Mouse (Mus musculus): ENCODE results near the gene Gm17545. TPM values are rescaled to one million over a fixed set of nuclear protein-coding genes. Genes with fewer than 3 reads are reported as not detected.
A peak's percentile ranks its signal among the peaks of the same experiment; 100 is the strongest.

Gm17545 gene
- polyA plus RNA-seq, 1 experiment from 2014 or later, result not detected

DNA sequence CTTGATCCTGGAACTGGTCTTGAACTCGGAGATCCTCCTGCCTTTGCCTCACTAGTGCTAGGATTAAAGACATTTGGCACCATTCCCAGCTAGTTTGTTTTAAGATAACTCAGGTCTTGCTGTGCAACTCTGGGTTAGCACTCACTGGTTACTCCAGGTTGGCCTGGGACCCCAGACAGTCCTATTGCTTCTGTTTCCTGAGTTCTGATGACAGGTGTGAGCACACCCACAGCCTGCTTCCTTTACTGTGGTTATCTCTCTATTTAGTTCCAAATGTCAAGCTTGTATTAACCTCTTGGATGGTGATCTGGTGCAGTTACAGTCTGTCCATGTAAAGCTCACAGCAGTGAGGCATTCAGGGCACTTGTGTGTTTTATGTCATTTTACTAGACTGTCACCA lies 30.6 kb upstream of the Gm17545 start:
- Histone ChIP-seq H3K4me1 (replicated peaks) (peaks cover 9% of the 10 kb centered on the region), H3K4me2 (no peak overlapping the region), H3K36me3 (no peaks in the 10 kb centered on the region), H3K9ac (replicated peaks) (no peak overlapping the region), H3K4me3 (replicated peaks) (no peak overlapping the region), H3K27ac (no peak overlapping the region), H3K9me3 (no peaks in the 10 kb centered on the region), H3K27me3 (no peaks in the 10 kb centered on the region)
- WGBS, result 58% methylated on average over 1 of the region's 1 CpGs
- no peak for ATAC-seq (ENCODE audit: insufficient number of reproducible peaks, insufficient read depth, low FRiP score, low TSS enrichment, low read depth)

DNA sequence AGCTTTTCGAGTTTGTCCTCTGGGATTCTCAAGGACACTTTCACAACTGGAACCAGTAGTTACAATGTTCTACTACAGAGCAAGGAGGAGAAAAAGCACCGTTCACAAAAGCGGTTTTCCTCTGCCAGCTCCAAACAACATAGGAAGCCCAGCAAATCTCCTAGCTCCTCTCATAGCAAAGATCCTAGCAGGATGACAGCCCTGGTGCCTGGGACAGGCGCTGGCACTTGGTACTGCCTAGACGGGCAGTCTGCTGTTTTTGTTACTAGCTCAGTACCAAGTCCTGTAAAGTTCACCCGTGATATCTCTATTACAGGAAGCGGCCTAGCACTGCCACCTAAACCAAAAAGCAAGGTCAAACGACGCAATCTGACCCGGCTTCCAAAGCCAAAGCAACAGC lies 29.9 kb upstream of the Gm17545 start:
- H3K36me3 ChIP-seq, result no peaks in the 10 kb centered on the region
- 65% methylated on average over 10 of the region's 10 CpGs for WGBS
- H3K4me3 ChIP-seq (replicated peaks), result no peak overlapping the region
- H3K9ac ChIP-seq (replicated peaks), result no peak overlapping the region
- H3K4me2 ChIP-seq, result no peak overlapping the region
- no peaks in the 10 kb centered on the region for H3K9me3 ChIP-seq
- peaks cover 16% of the 10 kb centered on the region for H3K4me1 ChIP-seq (replicated peaks)
- H3K27me3 ChIP-seq, result no peaks in the 10 kb centered on the region
- H3K27ac ChIP-seq, result no peak overlapping the region
- ATAC-seq (ENCODE audit: insufficient number of reproducible peaks, insufficient read depth, low FRiP score, low TSS enrichment, low read depth), result no peak

DNA sequence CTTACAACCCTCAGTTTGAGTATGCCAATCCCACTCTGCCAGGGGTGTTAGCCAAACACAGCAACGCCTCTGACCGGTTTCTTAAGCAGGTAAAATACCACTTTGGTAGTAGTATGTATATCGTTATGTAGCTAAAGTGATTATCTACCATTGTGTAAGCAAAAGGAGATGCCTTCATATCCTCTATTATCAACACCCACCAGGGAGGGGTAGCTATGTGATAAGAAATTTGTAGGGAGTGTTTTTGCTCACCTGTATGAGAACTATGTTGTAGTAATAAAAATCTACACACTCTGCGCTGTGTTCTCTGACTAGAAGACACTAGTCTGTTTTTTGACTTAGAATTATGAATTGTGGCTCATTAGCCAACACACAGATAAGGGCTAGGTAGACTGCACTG lies 29.4 kb upstream of the Gm17545 start:
- no peaks in the 10 kb centered on the region for H3K27me3 ChIP-seq
- no peaks in the 10 kb centered on the region for H3K9me3 ChIP-seq
- no peak overlapping the region for H3K9ac ChIP-seq (replicated peaks)
- 89% methylated on average over 4 of the region's 4 CpGs for WGBS
- peaks cover 21% of the 10 kb centered on the region for H3K4me1 ChIP-seq (replicated peaks)
- ATAC-seq (ENCODE audit: insufficient number of reproducible peaks, insufficient read depth, low FRiP score, low TSS enrichment, low read depth), result no peak
- no peak overlapping the region for H3K27ac ChIP-seq
- no peak overlapping the region for H3K4me3 ChIP-seq (replicated peaks)
- H3K4me2 ChIP-seq, result no peak overlapping the region
- no peaks in the 10 kb centered on the region for H3K36me3 ChIP-seq

DNA sequence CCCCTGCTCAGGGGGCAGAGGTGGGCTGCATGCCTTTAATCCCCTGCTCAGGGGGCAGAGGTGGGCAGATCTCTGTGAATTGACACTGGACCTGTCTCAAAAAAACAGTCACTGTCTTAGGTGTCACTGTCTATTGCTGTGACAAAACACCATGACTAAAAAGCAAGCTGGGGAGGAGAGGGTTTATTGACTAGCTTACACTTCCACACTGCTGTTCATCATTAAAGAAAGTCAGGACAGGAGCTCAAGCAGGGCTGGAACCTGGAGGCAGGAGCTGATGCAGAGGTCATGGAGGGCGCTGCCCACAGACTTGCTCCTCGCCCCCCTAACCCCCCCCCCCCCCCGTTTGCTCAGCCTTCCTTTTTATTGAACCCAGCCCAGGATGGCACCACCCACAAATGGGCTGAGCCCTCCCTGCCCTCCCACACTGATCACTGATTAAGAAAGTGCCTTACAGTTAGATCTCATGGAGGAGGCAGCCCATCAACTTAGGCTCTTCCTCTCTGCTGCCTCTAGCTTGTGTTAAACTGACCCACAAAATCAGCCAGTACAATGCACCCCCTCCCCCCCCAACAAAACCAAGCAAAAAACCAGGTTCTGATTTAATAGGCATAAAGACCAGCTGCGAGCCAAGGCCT lies 25.9 kb upstream of the Gm17545 start:
- peaks cover 32% of the 10 kb centered on the region for H3K4me1 ChIP-seq (replicated peaks)
- H3K27me3 ChIP-seq, result no peaks in the 10 kb centered on the region
- no peak overlapping the region for H3K4me3 ChIP-seq (replicated peaks)
- 10% methylated on average over 3 of the region's 4 CpGs for WGBS
- no peak overlapping the region for H3K4me2 ChIP-seq
- H3K9me3 ChIP-seq, result no peaks in the 10 kb centered on the region
- H3K27ac ChIP-seq, result peak overlapping the region; percentile 62; the same call in 1 of the 2 replicates
- H3K36me3 ChIP-seq, result no peaks in the 10 kb centered on the region
- H3K9ac ChIP-seq (replicated peaks), result no peak overlapping the region
- no peak for ATAC-seq (ENCODE audit: insufficient number of reproducible peaks, insufficient read depth, low FRiP score, low TSS enrichment, low read depth)

DNA sequence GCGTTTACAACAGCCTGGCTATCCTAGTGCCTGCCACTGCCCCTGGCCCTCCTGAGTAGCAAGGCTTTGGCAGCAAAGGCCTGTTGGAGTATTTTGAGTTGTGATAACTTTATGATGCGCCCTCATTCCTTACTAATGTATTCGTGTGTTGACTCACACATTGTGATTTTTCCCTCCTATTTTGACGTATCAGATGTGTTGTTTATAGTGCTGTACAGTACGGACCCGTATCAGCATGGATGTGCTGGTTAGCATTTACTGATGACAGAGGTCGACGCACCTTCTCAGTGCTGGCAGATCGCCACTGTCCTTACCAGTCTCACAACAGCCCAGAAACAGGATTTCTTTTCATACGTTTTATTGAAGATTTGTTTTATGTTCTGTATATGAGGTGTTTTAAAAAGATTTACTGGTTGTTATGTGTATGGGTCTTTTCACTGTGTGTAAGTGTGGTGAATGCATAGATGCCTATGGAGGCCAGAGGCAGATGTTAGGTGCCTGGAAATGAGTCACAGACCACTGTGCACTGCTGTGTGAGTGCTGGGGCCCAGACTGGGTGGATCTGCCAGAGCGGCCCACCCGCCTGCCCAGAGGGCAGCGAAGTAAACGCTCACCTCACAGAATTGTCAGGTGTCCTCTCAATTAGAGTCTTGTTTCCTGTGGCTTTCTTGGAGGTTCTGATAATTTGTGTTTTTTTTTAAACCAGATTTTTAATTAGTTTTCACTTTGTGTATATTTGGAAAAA lies 25.3 kb upstream of the Gm17545 start:
- peaks cover 32% of the 10 kb centered on the region for H3K4me1 ChIP-seq (replicated peaks)
- H3K4me2 ChIP-seq, result no peak overlapping the region
- no peak overlapping the region for H3K9ac ChIP-seq (replicated peaks)
- ATAC-seq (ENCODE audit: insufficient number of reproducible peaks, insufficient read depth, low FRiP score, low TSS enrichment, low read depth), result peak; percentile 69
- peak overlapping the region; percentile 62; the same call in 1 of the 2 replicates for H3K27ac ChIP-seq
- 57% methylated on average over 14 of the region's 14 CpGs for WGBS
- no peaks in the 10 kb centered on the region for H3K9me3 ChIP-seq
- H3K27me3 ChIP-seq, result no peaks in the 10 kb centered on the region
- no peak overlapping the region for H3K4me3 ChIP-seq (replicated peaks)
- no peaks in the 10 kb centered on the region for H3K36me3 ChIP-seq

DNA sequence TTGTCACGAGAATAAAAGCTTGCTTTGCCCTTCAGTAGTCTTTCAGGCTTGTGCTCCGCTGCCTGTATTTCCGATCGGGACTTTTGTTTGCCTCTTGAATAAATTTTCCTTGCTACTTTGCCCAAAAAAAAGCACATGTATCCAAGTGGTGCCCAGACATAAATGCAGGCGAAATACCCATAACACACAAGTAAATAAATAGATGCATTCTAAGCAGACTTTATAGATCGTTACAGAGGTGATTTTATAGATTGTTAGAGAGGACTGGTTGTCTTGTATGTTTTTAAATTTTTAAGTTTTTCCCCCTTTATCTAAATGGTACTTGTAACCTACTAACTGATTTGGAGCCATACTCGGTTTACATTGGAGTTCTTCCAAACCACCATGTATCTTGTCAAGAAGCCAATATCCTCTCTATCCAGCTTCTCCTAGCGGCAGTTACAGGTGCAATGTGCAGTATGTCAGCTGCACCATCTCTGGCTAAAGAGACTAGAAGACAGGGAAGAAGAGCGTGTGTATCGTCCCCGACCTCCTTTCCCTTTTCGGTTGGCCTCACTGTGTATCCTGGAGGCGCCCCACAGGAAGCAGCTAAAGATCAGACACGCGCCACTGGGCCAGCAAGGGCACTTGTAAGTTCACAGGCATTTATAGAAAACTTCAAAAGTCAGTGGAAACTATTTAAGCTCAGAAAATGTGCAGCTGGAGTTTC lies 24.4 kb upstream of the Gm17545 start:
- H3K4me2 ChIP-seq, result peak overlapping the region; percentile 40
- peak overlapping the region; percentile 66 for H3K27ac ChIP-seq
- H3K9ac ChIP-seq (replicated peaks), result no peak overlapping the region
- no peaks in the 10 kb centered on the region for H3K36me3 ChIP-seq
- H3K27me3 ChIP-seq, result no peaks in the 10 kb centered on the region
- H3K4me3 ChIP-seq (replicated peaks), result no peak overlapping the region
- 55% methylated on average over 15 of the region's 15 CpGs for WGBS
- peaks cover 32% of the 10 kb centered on the region for H3K4me1 ChIP-seq (replicated peaks)
- no peak for ATAC-seq (ENCODE audit: insufficient number of reproducible peaks, insufficient read depth, low FRiP score, low TSS enrichment, low read depth)
- H3K9me3 ChIP-seq, result no peaks in the 10 kb centered on the region

DNA sequence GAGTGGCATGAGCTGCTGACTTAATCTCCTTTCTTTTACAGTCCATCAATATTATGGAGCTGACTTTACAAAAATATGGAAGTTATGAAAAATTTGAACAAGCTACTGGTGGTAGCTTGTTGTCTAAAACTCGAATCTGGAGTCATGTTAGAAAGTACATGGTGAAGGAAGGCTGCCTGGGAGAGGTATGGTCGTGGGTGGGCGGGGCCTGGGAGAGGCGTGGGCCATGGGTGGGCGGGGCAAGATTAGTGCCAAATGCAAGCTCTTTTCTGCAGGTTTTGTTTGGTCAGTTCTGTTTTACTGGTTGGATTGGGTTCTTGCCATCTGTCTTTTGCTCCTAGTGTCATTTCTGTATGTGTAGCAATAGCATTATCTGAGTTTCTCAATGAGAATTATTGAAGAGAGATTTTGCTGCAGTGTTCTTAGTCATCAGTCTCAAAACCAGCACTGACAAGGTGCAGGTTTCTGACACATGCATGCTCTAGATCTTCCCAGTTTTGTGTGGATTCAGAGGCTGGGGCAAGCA lies 23.7 kb upstream of the Gm17545 start:
- Histone ChIP-seq H3K9ac (replicated peaks) (no peak overlapping the region), H3K4me3 (replicated peaks) (no peak overlapping the region), H3K9me3 (no peaks in the 10 kb centered on the region), H3K4me1 (replicated peaks) (peaks cover 32% of the 10 kb centered on the region), H3K27ac (peak overlapping the region; percentile 66; the same call in 1 of the 2 replicates), H3K27me3 (no peaks in the 10 kb centered on the region), H3K36me3 (no peaks in the 10 kb centered on the region), H3K4me2 (peak overlapping the region; percentile 40)
- WGBS, result 36% methylated on average over 5 of the region's 5 CpGs
- no peak for ATAC-seq (ENCODE audit: insufficient number of reproducible peaks, insufficient read depth, low FRiP score, low TSS enrichment, low read depth)

DNA sequence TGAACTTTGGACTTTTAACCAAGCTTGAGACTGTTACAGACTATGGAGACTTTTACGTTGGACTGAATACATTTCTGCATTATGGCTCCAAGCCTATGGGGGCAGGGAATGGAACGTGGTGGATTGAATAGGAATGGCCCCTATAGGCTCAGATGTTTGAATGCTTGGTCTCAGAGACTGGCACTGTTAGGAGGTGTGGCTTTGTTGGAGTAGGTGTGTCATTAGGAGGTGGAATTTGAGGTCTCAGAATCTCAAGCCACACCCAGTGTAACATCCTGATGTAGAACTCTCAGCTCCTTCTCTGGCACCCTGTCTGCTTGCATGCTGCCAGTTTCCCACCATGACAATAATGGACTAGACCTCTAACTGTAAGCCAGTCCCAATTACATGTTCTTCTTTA lies 20.9 kb upstream of the Gm17545 start:
- peaks cover 29% of the 10 kb centered on the region for H3K4me1 ChIP-seq (replicated peaks)
- H3K4me2 ChIP-seq, result no peak overlapping the region
- no peak for ATAC-seq (ENCODE audit: insufficient number of reproducible peaks, insufficient read depth, low FRiP score, low TSS enrichment, low read depth)
- H3K9ac ChIP-seq (replicated peaks), result no peak overlapping the region
- WGBS, result 73% methylated on average over 2 of the region's 2 CpGs
- no peak overlapping the region for H3K27ac ChIP-seq
- no peak overlapping the region for H3K4me3 ChIP-seq (replicated peaks)
- H3K27me3 ChIP-seq, result no peaks in the 10 kb centered on the region
- H3K9me3 ChIP-seq, result no peaks in the 10 kb centered on the region
- no peaks in the 10 kb centered on the region for H3K36me3 ChIP-seq

DNA sequence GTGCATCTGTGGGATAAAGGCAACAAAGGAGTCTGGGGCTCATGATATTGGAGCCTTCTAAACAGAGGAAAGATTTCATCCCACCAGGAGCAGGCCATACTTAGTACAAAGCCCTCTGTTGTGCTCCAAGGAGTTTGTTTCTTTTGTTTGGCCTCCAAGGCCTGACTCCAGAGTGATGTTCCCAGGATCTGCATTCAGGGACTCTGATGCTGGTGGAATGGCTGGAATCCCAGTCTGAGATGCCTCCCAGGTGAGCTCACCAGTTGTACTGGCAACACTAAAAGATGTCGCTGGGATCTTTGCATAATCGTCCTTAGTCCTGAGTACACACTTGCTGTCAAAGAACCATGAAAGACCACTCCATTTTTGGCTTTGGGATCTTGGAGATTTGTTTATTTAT lies 20.0 kb upstream of the Gm17545 start:
- Histone ChIP-seq H3K4me3 (replicated peaks) (no peak overlapping the region), H3K9me3 (no peaks in the 10 kb centered on the region), H3K9ac (replicated peaks) (no peak overlapping the region), H3K4me2 (no peak overlapping the region), H3K36me3 (no peaks in the 10 kb centered on the region), H3K4me1 (replicated peaks) (peaks cover 20% of the 10 kb centered on the region), H3K27ac (no peak overlapping the region), H3K27me3 (no peaks in the 10 kb centered on the region)
- WGBS, result 91% methylated on average over 2 of the region's 2 CpGs
- ATAC-seq (ENCODE audit: insufficient number of reproducible peaks, insufficient read depth, low FRiP score, low TSS enrichment, low read depth), result no peak

DNA sequence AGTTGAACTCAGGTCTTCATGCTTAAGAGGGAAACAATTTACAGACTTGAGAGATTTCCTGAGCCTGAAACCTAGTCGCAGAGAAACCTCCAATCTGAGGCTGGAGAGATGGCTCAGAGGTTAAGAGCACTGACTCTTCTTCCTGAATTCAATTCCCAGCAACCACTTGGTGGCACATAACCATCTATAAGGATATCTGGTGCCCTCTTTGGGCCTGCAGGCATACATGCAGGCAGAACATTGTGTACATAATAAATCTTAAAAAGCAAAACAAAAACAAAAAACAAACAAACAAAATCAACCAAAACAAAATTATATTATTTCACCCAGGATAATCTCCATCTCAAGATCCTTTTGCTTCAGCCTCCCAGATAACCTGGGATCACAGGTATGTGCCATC lies 15.3 kb upstream of the Gm17545 start:
- WGBS, result 66% methylated on average over 1 of the region's 1 CpGs
- Histone ChIP-seq H3K27me3 (no peaks in the 10 kb centered on the region), H3K4me3 (replicated peaks) (no peak overlapping the region), H3K9me3 (peaks cover 6% of the 10 kb centered on the region; the same call in 1 of the 2 replicates), H3K4me2 (no peak overlapping the region), H3K27ac (no peak overlapping the region), H3K9ac (replicated peaks) (no peak overlapping the region), H3K4me1 (replicated peaks) (0 out of 2 replicates have a peak, but pooled peaks cover 3% of the 10 kb centered on the region), H3K36me3 (peaks cover 5% of the 10 kb centered on the region)
- ATAC-seq (ENCODE audit: insufficient number of reproducible peaks, insufficient read depth, low FRiP score, low TSS enrichment, low read depth), result no peak

DNA sequence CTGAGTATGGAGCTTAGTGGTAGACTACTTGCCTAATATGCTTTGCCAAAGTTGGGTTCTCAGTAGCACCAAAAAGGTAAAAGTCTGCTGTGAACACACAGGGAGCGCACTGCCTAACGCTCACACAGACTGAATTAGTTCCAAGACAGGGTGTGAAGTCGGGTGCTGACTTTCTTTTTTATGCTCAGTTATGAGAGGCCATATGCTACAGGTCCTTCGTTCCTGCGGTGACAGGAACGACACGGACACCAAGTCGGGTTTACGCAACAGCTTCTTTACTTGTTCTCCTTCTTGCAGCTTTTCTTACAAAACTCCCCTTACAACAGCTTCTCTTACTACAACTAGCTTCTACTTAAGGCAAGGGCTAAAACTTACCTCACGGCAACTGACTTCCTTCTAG lies 10.9 kb upstream of the Gm17545 start:
- WGBS, result 91% methylated on average over 10 of the region's 10 CpGs
- ATAC-seq (ENCODE audit: insufficient number of reproducible peaks, insufficient read depth, low FRiP score, low TSS enrichment, low read depth), result no peak
- H3K27me3 ChIP-seq, result no peaks in the 10 kb centered on the region

More for the DNA sequence above, 10.9 kb upstream of the Gm17545 start:
- no peak overlapping the region for H3K4me3 ChIP-seq (replicated peaks)
- H3K4me2 ChIP-seq, result no peak overlapping the region
- H3K4me1 ChIP-seq (replicated peaks), result no peaks in the 10 kb centered on the region
- no peak overlapping the region for H3K9ac ChIP-seq (replicated peaks)
- peaks cover 6% of the 10 kb centered on the region; the same call in 1 of the 2 replicates for H3K9me3 ChIP-seq
- H3K27ac ChIP-seq, result no peak overlapping the region
- H3K36me3 ChIP-seq, result peaks cover 36% of the 10 kb centered on the region
